Mouse (Mus musculus) heart, adult 2 months (tissue): Measurements from ENCODE around the gene Kctd5. TPM values are rescaled to one million over a fixed set of nuclear protein-coding genes. Genes with fewer than 3 reads are reported as not detected.

Experiments
- DNase-seq, 2 experiments: peaks; one replicate each; pipeline ENCODE4 v3.0.0; 2021
- H3K27ac ChIP-seq: fragments of 200-600 bp; 2 replicates; pipeline ENCODE4 v1.8.1; 2022
- H3K27me3 ChIP-seq: fragments of 200-500 bp; 2 replicates; pipeline ENCODE4 v1.6.1; 2012; ENCODE audit warnings: mild to moderate bottlenecking, low read length, inconsistent platforms, mixed read lengths; ENCODE audit not compliant: control insufficient read depth, insufficient read depth
- H3K36me3 ChIP-seq: fragments of 200-500 bp; 2 replicates; pipeline ENCODE4 v1.6.1; 2012; ENCODE audit warnings: low read length, inconsistent platforms; ENCODE audit not compliant: control insufficient read depth, insufficient read depth
- H3K4me1 ChIP-seq: fragments of 200-500 bp; 2 replicates; pipeline ENCODE4 v1.6.1; 2011; ENCODE audit warnings: low read length; ENCODE audit not compliant: control insufficient read depth, insufficient read depth
- H3K4me3 ChIP-seq: fragments of 200-600 bp; 2 replicates; pipeline ENCODE4 v1.8.1; 2022
- H3K79me2 ChIP-seq: fragments of 200-500 bp; replicated peaks from 2 replicates; pipeline ENCODE4 v1.6.1; 2012; ENCODE audit warnings: mild to moderate bottlenecking, inconsistent platforms, low read length, moderate library complexity, mixed read lengths; ENCODE audit not compliant: control insufficient read depth, insufficient read depth
- H3K9ac ChIP-seq: fragments of 200-500 bp; 2 replicates; pipeline ENCODE4 v1.6.1; 2012; ENCODE audit warnings: low read depth, mild to moderate bottlenecking, control low read depth, inconsistent platforms, low read length, mixed read lengths
- CTCF ChIP-seq: fragments of 200-600 bp; IDR thresholded peaks from 2 replicates; pipeline ENCODE4 v1.8.1; 2022; ENCODE audit warnings: antibody characterized with exemption, mild to moderate bottlenecking, moderate library complexity
- EP300 ChIP-seq: fragments of 200-500 bp; IDR thresholded peaks from 2 replicates; pipeline ENCODE4 v1.6.1; 2011; ENCODE audit warnings: low read depth, low read length, control low read depth; ENCODE audit not compliant: insufficient read depth
- POLR2A ChIP-seq: fragments of 200-500 bp; IDR thresholded peaks from 2 replicates; pipeline ENCODE4 v1.6.1; 2011; ENCODE audit warnings: mild to moderate bottlenecking, low read depth, low read length, control low read depth; ENCODE audit not compliant: insufficient read depth
- WGBS: fragments of 180-500 bp; shearing (Covaris S2); methylation state at CpG from one replicate; pipeline ENCODE4 v1.1.7; 2018; 5-methylcytosine and 5-hydroxymethylcytosine counted together
- intact Hi-C: fragments of 180-260 bp; cut with DNase I; formaldehyde crosslinking; loops from one replicate; pipeline ENCODE4 v1.15.1; 2025
- polyA plus RNA-seq: library from polyadenylated mRNA; depleted of rRNA; stranded (reverse); fragments of >200 nt; gene quantifications from 2 replicates; pipeline ENCODE4 v1.2.3, GENCODE M21; 2012
- total RNA-seq, 2 experiments: library from RNA; stranded (reverse); gene quantifications; 2 replicates each; pipeline ENCODE4 v1.2.3; 2021

The Kctd5 gene
- total and polyA plus RNA-seq, 3 experiments = 8.4 to 9.8 (median 9.1) TPM

GRCm38 (mm10) chr17:24014433-24014965 lies 58.8 kb downstream of the Kctd5 start:
- intact Hi-C loops = no loop called here
- H3K27me3 ChIP-seq = no peaks in the 10 kb centered on the region
- H3K27ac ChIP-seq = no peak overlapping the region
- H3K4me1 ChIP-seq = no peaks in the 10 kb centered on the region
- 80% methylated on average over 5 of the region's 5 CpGs for WGBS
- H3K79me2 ChIP-seq = no peaks in the 10 kb centered on the region
- DNase-seq = no peak
- H3K9ac ChIP-seq = no peak overlapping the region
- no peaks in the 10 kb centered on the region for H3K36me3 ChIP-seq
- no peak for TF ChIP-seq CTCF
- no peak for TF ChIP-seq POLR2A
- TF ChIP-seq EP300 = no peak
- H3K4me3 ChIP-seq = no peak overlapping the region

GRCm38 (mm10) chr17:24012921-24013320 lies 60.4 kb downstream of the Kctd5 start:
- WGBS = 81% methylated on average over 2 of the region's 2 CpGs

GRCm38 (mm10) chr17:24009617-24010016 lies 63.7 kb downstream of the Kctd5 start:
- Histone ChIP-seq H3K27me3 (no peaks in the 10 kb centered on the region), H3K9ac (no peak overlapping the region)

More at GRCm38 (mm10) chr17:24012921-24013320, 60.4 kb downstream of the Kctd5 start:
- intact Hi-C loops = no loop called here
- Histone ChIP-seq H3K4me1 (no peaks in the 10 kb centered on the region), H3K79me2 (no peaks in the 10 kb centered on the region), H3K4me3 (no peak overlapping the region), H3K36me3 (no peaks in the 10 kb centered on the region), H3K27ac (no peak overlapping the region), H3K9ac (no peak overlapping the region), H3K27me3 (no peaks in the 10 kb centered on the region)
- TF ChIP-seq CTCF (no peak), EP300 (no peak), POLR2A (no peak)
- no peak for DNase-seq

GRCm38 (mm10) chr17:24008105-24008504 lies 65.2 kb downstream of the Kctd5 start:
- WGBS = 63% methylated on average over 4 of the region's 4 CpGs
- intact Hi-C loops = no loop called here
- H3K27me3 ChIP-seq = no peaks in the 10 kb centered on the region
- no peak for DNase-seq
- no peak overlapping the region for H3K27ac ChIP-seq
- TF ChIP-seq CTCF (no peak), EP300 (no peak), POLR2A (no peak)
- H3K9ac ChIP-seq = no peak overlapping the region
- no peaks in the 10 kb centered on the region for H3K79me2 ChIP-seq
- H3K36me3 ChIP-seq = no peaks in the 10 kb centered on the region
- no peak overlapping the region for H3K4me3 ChIP-seq
- H3K4me1 ChIP-seq = no peaks in the 10 kb centered on the region

More at GRCm38 (mm10) chr17:24009617-24010016, 63.7 kb downstream of the Kctd5 start:
- 57% methylated on average over 5 of the region's 5 CpGs for WGBS
- H3K4me3 ChIP-seq = no peak overlapping the region
- no peaks in the 10 kb centered on the region for H3K36me3 ChIP-seq
- H3K4me1 ChIP-seq = no peaks in the 10 kb centered on the region
- no peaks in the 10 kb centered on the region for H3K79me2 ChIP-seq
- intact Hi-C loops = no loop called here
- no peak overlapping the region for H3K27ac ChIP-seq
- TF ChIP-seq EP300 (no peak), CTCF (peak; percentile 33; the same call in 1 of the 2 replicates), POLR2A (no peak)
- DNase-seq = no peak

- Histone ChIP-seq H3K79me2 (no peaks in the 10 kb centered on the region), H3K27ac (no peak overlapping the region), H3K9ac (no peak overlapping the region), H3K27me3 (no peaks in the 10 kb centered on the region), H3K36me3 (no peaks in the 10 kb centered on the region), H3K4me3 (no peak overlapping the region), H3K4me1 (no peaks in the 10 kb centered on the region)
- TF ChIP-seq POLR2A = no peak
- no peak for TF ChIP-seq EP300
- WGBS = 25% methylated on average over 1 of the region's 1 CpGs
- peak in 1 of 2 experiments; percentile 23 for DNase-seq
- intact Hi-C loops = no loop called here
These were observed 65.9 kb downstream of the Kctd5 start for GRCm38 (mm10) chr17:24007391-24007790.

- no peaks in the 10 kb centered on the region for H3K27me3 ChIP-seq
- DNase-seq = no peak
- TF ChIP-seq CTCF = no peak
- TF ChIP-seq POLR2A = no peak
- TF ChIP-seq EP300 = no peak
- 44% methylated on average over 2 of the region's 2 CpGs for WGBS
- H3K4me3 ChIP-seq = no peak overlapping the region
- H3K79me2 ChIP-seq = no peaks in the 10 kb centered on the region
- no peaks in the 10 kb centered on the region for H3K4me1 ChIP-seq
- intact Hi-C loops = no loop called here
- no peak overlapping the region for H3K9ac ChIP-seq
- H3K27ac ChIP-seq = no peak overlapping the region
- no peaks in the 10 kb centered on the region for H3K36me3 ChIP-seq
These were observed 66.4 kb downstream of the Kctd5 start for GRCm38 (mm10) chr17:24006930-24007329.
